ENCODE assay signal across 8 mouse cellular contexts in genomic region chr13:62856305-62856675, GRCm38 (mm10). TPM values are rescaled to one million over a fixed set of nuclear protein-coding genes. Genes with fewer than 3 reads are reported as not detected.
A peak's percentile ranks its signal among the peaks of the same experiment; 100 is the strongest.
DNase-seq lines count a peak whose midpoint lies in the region; ATAC-seq lines count a peak whose summit lies in the region.

No protein-coding gene starts in this region.

- WGBS in hindbrain, embryonic 16.5 days: 4% methylated on average over 5 of the region's 5 CpGs

- H3K4me3 ChIP-seq in hindbrain, embryonic 16.5 days (ENCODE audit: low read length): peak overlapping the region; percentile 46

- peak; percentile 93 for DNase-seq in ZHBTc4 (ENCODE audit: low read depth, low spot score)
- DNase-seq in cerebellum, postnatal 36 days: peak; percentile 36 to 49
- peak; percentile 81 for DNase-seq in gastrocnemius, adult 18-20 months (ENCODE audit: low spot score)
- peak; percentile 60 for DNase-seq in left cerebral cortex, adult 11 months (ENCODE audit: low spot score)
- DNase-seq in lung, postnatal 36 days: peak; percentile 91
- DNase-seq in retina, postnatal 7 days (ENCODE audit: low read depth, low spot score): peak; percentile 74
- peak; percentile 64 for DNase-seq in urinary bladder, adult 2 months (ENCODE audit: low spot score)

- H3K9ac ChIP-seq in hindbrain, embryonic 16.5 days (ENCODE audit: low read depth, low read length): peak overlapping the region; percentile 54

- H3K36me3 ChIP-seq in hindbrain, embryonic 16.5 days (ENCODE audit: control insufficient read depth, insufficient read depth, low read length): no peaks in the 10 kb centered on the region

- no peaks in the 10 kb centered on the region for H3K9me3 ChIP-seq in hindbrain, embryonic 16.5 days (ENCODE audit: control insufficient read depth, low read length)

- H3K4me1 ChIP-seq in hindbrain, embryonic 16.5 days (ENCODE audit: control insufficient read depth, insufficient read depth, low read depth, low read length): no peaks in the 10 kb centered on the region

- peak overlapping the region; percentile 82 for H3K4me2 ChIP-seq in hindbrain, embryonic 16.5 days (ENCODE audit: low read length)

- ATAC-seq in hindbrain, embryonic 16.5 days: peak; percentile 97

- H3K27ac ChIP-seq in hindbrain, embryonic 16.5 days (ENCODE audit: low read depth, low read length): no peak overlapping the region

- no peaks in the 10 kb centered on the region for H3K27me3 ChIP-seq in hindbrain, embryonic 16.5 days (replicated peaks; ENCODE audit: control insufficient read depth, insufficient read depth, low read length)

RNA-seq across cellular contexts. Expression of gene Fbp2, which starts 1.9 kb away (rescaled TPM):
- 10 to 100 TPM; 33.9 to 63.4 TPM for total RNA-seq in gastrocnemius, adult 18-20 months (2021)
- polyA plus RNA-seq in hindbrain, embryonic 16.5 days (2015; fragmentation: Nextera tagmentation; extraction: Ambion mirVana): 0.89 and 0.95 TPM in 2 replicates
- 29.3 and 33.6 TPM in 2 replicates for polyA plus RNA-seq in urinary bladder, adult 2 months (2012; rRNA removed)

RNA-seq across cellular contexts. Expression of gene Fbp1, which starts 31.8 kb away (rescaled TPM):
- under 1 TPM; 0.25 to 0.36 TPM for total RNA-seq in gastrocnemius, adult 18-20 months (2021)
- 0.55 and 0.68 TPM in 2 replicates for polyA plus RNA-seq in hindbrain, embryonic 16.5 days (2015; fragmentation: Nextera tagmentation; extraction: Ambion mirVana)
- 12.4 and 13.1 TPM in 2 replicates for polyA plus RNA-seq in urinary bladder, adult 2 months (2012; rRNA removed)

Comparison
In these comparisons a context has a peak if more than half of its experiments do, and no peak if none do; other contexts are left out.
1. DNase-seq: peak in every context shown above with its lines; median percentile 93 in ZHBTc4; 91 in lung, postnatal 36 days; 81 in gastrocnemius, adult 18-20 months; 74 in retina, postnatal 7 days; 64 in urinary bladder, adult 2 months; 60 in left cerebral cortex, adult 11 months; 42 in cerebellum, postnatal 36 days.
2. RNA of gene Fbp2, which starts 1.9 kb away (polyA plus RNA-seq): 29.3 to 33.6 TPM in urinary bladder, adult 2 months; 0.89 to 0.95 TPM in hindbrain, embryonic 16.5 days; every median in the first group is over 10 times any median in the second.